Mouse (Mus musculus) cerebral cortex, adult 2 months (tissue): ENCODE data around the gene Plekha6.

Experiments used
- WGBS: fragments of 180-500 bp; shearing (Covaris S2); methylation state at CpG from one replicate; pipeline ENCODE4 v1.1.7; 2018; 5-methylcytosine and 5-hydroxymethylcytosine counted together

The Plekha6 gene

GRCm38 (mm10) chr1:133182706-133183095 lies 18.7 kb downstream of the Plekha6 start:
- WGBS, result 8% methylated on average over 16 of the region's 16 CpGs

GRCm38 (mm10) chr1:133183141-133183925 lies 19.3 kb downstream of the Plekha6 start:
- WGBS, result 34% methylated on average over 16 of the region's 16 CpGs

- WGBS, result 35% methylated on average over 4 of the region's 4 CpGs
These were observed 24.1 kb downstream of the Plekha6 start for GRCm38 (mm10) chr1:133187948-133188680.

GRCm38 (mm10) chr1:133188719-133189118 lies 24.7 kb downstream of the Plekha6 start:
- WGBS, result 70% methylated on average over 8 of the region's 8 CpGs

GRCm38 (mm10) chr1:133190550-133190949 lies 26.5 kb downstream of the Plekha6 start:
- WGBS, result 73% methylated on average over 9 of the region's 9 CpGs

- 49% methylated on average over 6 of the region's 6 CpGs for WGBS
These were observed 32.2 kb downstream of the Plekha6 start for GRCm38 (mm10) chr1:133196181-133196580.

- 84% methylated on average over 6 of the region's 6 CpGs for WGBS
These were observed 33.3 kb downstream of the Plekha6 start for GRCm38 (mm10) chr1:133197266-133197665.

- 32% methylated on average over 7 of the region's 7 CpGs for WGBS
These were observed 35.7 kb downstream of the Plekha6 start for GRCm38 (mm10) chr1:133199706-133200105.

GRCm38 (mm10) chr1:133201499-133201898 lies 37.5 kb downstream of the Plekha6 start:
- 43% methylated on average over 4 of the region's 4 CpGs for WGBS

GRCm38 (mm10) chr1:133203701-133204100 lies 39.7 kb downstream of the Plekha6 start:
- WGBS, result 67% methylated on average over 2 of the region's 2 CpGs

- WGBS, result 78% methylated on average over 11 of the region's 11 CpGs
These were observed 40.4 kb downstream of the Plekha6 start for GRCm38 (mm10) chr1:133204341-133204849.

GRCm38 (mm10) chr1:133204985-133205384 lies 41.0 kb downstream of the Plekha6 start:
- WGBS, result 75% methylated on average over 10 of the region's 10 CpGs

- 69% methylated on average over 11 of the region's 11 CpGs for WGBS
These were observed 44.2 kb downstream of the Plekha6 start for GRCm38 (mm10) chr1:133208086-133208815.

- 75% methylated on average over 11 of the region's 11 CpGs for WGBS
These were observed 45.0 kb downstream of the Plekha6 start for GRCm38 (mm10) chr1:133209036-133209435.

- WGBS, result 47% methylated on average over 7 of the region's 7 CpGs
These were observed 45.5 kb downstream of the Plekha6 start for GRCm38 (mm10) chr1:133209482-133209881.

GRCm38 (mm10) chr1:133209901-133210516 lies 46.0 kb downstream of the Plekha6 start:
- 34% methylated on average over 17 of the region's 17 CpGs for WGBS

- 68% methylated on average over 7 of the region's 7 CpGs for WGBS
These were observed 46.8 kb downstream of the Plekha6 start for GRCm38 (mm10) chr1:133210766-133211165.

GRCm38 (mm10) chr1:133212273-133212672 lies 48.3 kb downstream of the Plekha6 start:
- 72% methylated on average over 4 of the region's 4 CpGs for WGBS

GRCm38 (mm10) chr1:133213098-133213497 lies 49.1 kb downstream of the Plekha6 start:
- WGBS, result 94% methylated on average over 7 of the region's 7 CpGs

- 93% methylated on average over 4 of the region's 4 CpGs for WGBS
These were observed 49.9 kb downstream of the Plekha6 start for GRCm38 (mm10) chr1:133213901-133214300.

- 81% methylated on average over 7 of the region's 7 CpGs for WGBS
These were observed 50.8 kb downstream of the Plekha6 start for GRCm38 (mm10) chr1:133214672-133215359.
